Mouse (Mus musculus): ENCODE measurements around the gene Gm5767. TPM values are rescaled to one million over a fixed set of nuclear protein-coding genes. Genes with fewer than 3 reads are reported as not detected.
"Not testable (repeated sequence)": the region's sequence is repeated elsewhere in the genome, so short reads cannot be mapped to it uniquely, and the experiment has no call there.

Gene Gm5767
- total RNA-seq, 2 experiments from 2014 or later: not detected

- ATAC-seq (replicated peaks; ENCODE audit: poor library complexity): no peak
Measured at GRCm38 (mm10) chr16:8700586-8700985, 20.0 kb downstream of the Gm5767 start.

- no peak for ATAC-seq (replicated peaks; ENCODE audit: poor library complexity)
Measured at GRCm38 (mm10) chr16:8711998-8712397, 31.4 kb downstream of the Gm5767 start.

GRCm38 (mm10) chr16:8714851-8715250, 34.3 kb downstream of the Gm5767 start:
- no peak for ATAC-seq (replicated peaks; ENCODE audit: poor library complexity)

- ATAC-seq (replicated peaks; ENCODE audit: poor library complexity): no peak
Measured at GRCm38 (mm10) chr16:8715513-8716080, 35.0 kb downstream of the Gm5767 start.

- ATAC-seq (replicated peaks; ENCODE audit: poor library complexity): no peak
Measured at GRCm38 (mm10) chr16:8716300-8716699, 35.7 kb downstream of the Gm5767 start.

- peak; percentile 58 for ATAC-seq (replicated peaks; ENCODE audit: poor library complexity)
Measured at GRCm38 (mm10) chr16:8717744-8718143, 37.2 kb downstream of the Gm5767 start.

- no peak; the same call in 1 of the 2 replicates for ATAC-seq (replicated peaks; ENCODE audit: poor library complexity)
Measured at GRCm38 (mm10) chr16:8720447-8720846, 39.9 kb downstream of the Gm5767 start.

GRCm38 (mm10) chr16:8724031-8724430, 43.5 kb downstream of the Gm5767 start:
- ATAC-seq (replicated peaks; ENCODE audit: poor library complexity): no peak

- 0 out of 2 replicates have a peak, but pooled peaks have one; percentile 23 for ATAC-seq (replicated peaks; ENCODE audit: poor library complexity)
Measured at GRCm38 (mm10) chr16:8725807-8726206, 45.2 kb downstream of the Gm5767 start.

- ATAC-seq (replicated peaks; ENCODE audit: poor library complexity): no peak
Measured at GRCm38 (mm10) chr16:8728111-8728748, 47.7 kb downstream of the Gm5767 start.

GRCm38 (mm10) chr16:8731630-8732029, 51.1 kb downstream of the Gm5767 start:
- no peak for ATAC-seq (replicated peaks; ENCODE audit: poor library complexity)

GRCm38 (mm10) chr16:8732450-8732849, 51.9 kb downstream of the Gm5767 start:
- not testable (repeated sequence) for ATAC-seq (replicated peaks; ENCODE audit: poor library complexity)

Other genes starting within 250 kb of the Gm5767 start
- gene Mettl22, start 210.0 kb upstream of the Gm5767 start, total RNA-seq (2015): 12.7 and 19.2 TPM in 2 replicates
- 8.4 and 15.7 TPM in 2 replicates for gene Mettl22, start 210.0 kb upstream of the Gm5767 start, total RNA-seq (2017)
- not detected in 2 replicates for gene Abat, start 167.3 kb upstream of the Gm5767 start, total RNA-seq (2015)
- gene Abat, start 167.3 kb upstream of the Gm5767 start, total RNA-seq (2017): 0.03 and 0.21 TPM in 2 replicates
- gene Pmm2, start 43.1 kb upstream of the Gm5767 start, total RNA-seq (2015): 42.9 and 46.5 TPM in 2 replicates
- 49.1 and 50.9 TPM in 2 replicates for gene Pmm2, start 43.1 kb upstream of the Gm5767 start, total RNA-seq (2017)
- gene Tmem186, start 43.1 kb upstream of the Gm5767 start, total RNA-seq (2015): 6.7 and 8.0 TPM in 2 replicates
- gene Tmem186, start 43.1 kb upstream of the Gm5767 start, total RNA-seq (2017): 13.5 and 17.0 TPM in 2 replicates
- 4.5 and 5.8 TPM in 2 replicates for gene Carhsp1, start 8.6 kb upstream of the Gm5767 start, total RNA-seq (2015)
- 6.0 and 7.9 TPM in 2 replicates for gene Carhsp1, start 8.6 kb upstream of the Gm5767 start, total RNA-seq (2017)
- gene Usp7, start 111.5 kb downstream of the Gm5767 start, total RNA-seq (2015): 153 and 167 TPM in 2 replicates
- gene Usp7, start 111.5 kb downstream of the Gm5767 start, total RNA-seq (2017): 135 and 168 TPM in 2 replicates
- 38.9 and 42.4 TPM in 2 replicates for gene 1810013L24Rik, start 149.3 kb downstream of the Gm5767 start, total RNA-seq (2015)
- gene 1810013L24Rik, start 149.3 kb downstream of the Gm5767 start, total RNA-seq (2017): 34.7 and 43.7 TPM in 2 replicates

All from megakaryocyte progenitor cell, adult 5-6 weeks (primary cell).